Mouse (Mus musculus) E14TG2a.4 (cell line): ENCODE results near the gene Tgfbr1.

ENCODE experiments used
- CTCF ChIP-seq: conservative IDR thresholded peaks from 2 replicates; pipeline ENCODE4 v1.5.1; 2014; ENCODE audit warnings: low read length
- POU5F1 ChIP-seq: IDR thresholded peaks from 2 replicates; pipeline ENCODE4 v1.6.1; 2014; ENCODE audit warnings: low read length, borderline replicate concordance

- TF ChIP-seq CTCF: no peak
- TF ChIP-seq POU5F1: no peak
Measured at GRCm38 (mm10) chr4:47312676-47313075, 40.3 kb upstream of the Tgfbr1 start.
